Mouse (Mus musculus) megakaryocyte, embryonic 14.5 days (primary cell): ENCODE results near the gene Zfp784.

Source experiments
- FLI1 ChIP-seq: IDR thresholded peaks from 2 replicates; pipeline ENCODE4 v1.6.1; 2012; ENCODE audit warnings: low read length, inconsistent platforms, mixed read lengths
- GATA1 ChIP-seq: IDR thresholded peaks from 3 replicates; pipeline ENCODE4 v1.6.1; 2012; ENCODE audit warnings: mixed read lengths, low read length, inconsistent platforms, borderline replicate concordance

GRCm38 (mm10) chr7:5036136-5036535, 2.1 kb downstream of the Zfp784 start:
- TF ChIP-seq GATA1, result no peak
- no peak for TF ChIP-seq FLI1
